Mouse (Mus musculus) lung, postnatal 14 days (tissue): ENCODE data around the gene Kbtbd8.
A peak's percentile ranks its signal among the peaks of the same experiment; 100 is the strongest.

ENCODE experiments used
- DNase-seq: peaks from one replicate; pipeline ENCODE4 v3.0.0; 2021

Kbtbd8 gene

GRCm38 (mm10) chr6:95116946-95117345 is at the start of gene Kbtbd8:
Gene Kbtbd8 (plus strand): TSS chr6:95117240.
- DNase-seq: peak; percentile 10

DNA sequence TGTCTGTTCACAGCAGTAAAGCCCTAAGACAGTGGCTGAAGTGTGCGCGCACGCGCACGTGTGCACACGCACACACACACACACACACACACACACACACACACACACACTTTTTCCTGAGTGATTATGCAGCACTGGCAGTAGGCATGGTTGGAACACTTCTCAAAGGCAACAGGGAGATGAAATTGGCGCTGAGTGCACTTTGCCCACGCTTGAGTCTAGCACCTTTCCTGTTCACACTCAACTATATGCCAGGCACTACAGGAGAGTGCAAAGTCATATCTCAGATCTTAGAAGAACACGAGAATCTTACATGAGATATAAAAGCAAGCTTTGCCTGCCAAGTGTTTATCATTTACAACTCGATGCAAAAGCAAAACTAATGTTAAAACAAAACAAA is 47.3 kb upstream of the Kbtbd8 start:
- DNase-seq: no peak

DNA sequence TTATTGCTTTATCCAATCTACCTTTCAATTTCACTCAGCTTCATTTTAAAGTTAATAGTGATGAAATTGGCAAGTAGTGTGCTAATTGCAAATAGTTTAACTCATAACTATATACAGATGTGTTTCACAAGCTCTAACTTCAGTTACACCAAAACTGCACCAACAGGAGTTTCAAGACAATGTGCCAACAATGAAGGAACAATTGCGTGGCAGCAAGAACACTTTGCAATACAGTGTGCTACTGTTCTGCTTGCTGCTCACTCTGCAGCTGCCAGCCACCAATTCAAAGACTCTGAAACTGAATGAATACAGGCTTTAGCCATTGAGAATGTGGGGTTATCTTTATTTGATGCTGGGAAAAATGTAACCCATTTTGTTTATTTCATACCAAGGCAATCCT is 31.8 kb upstream of the Kbtbd8 start:
- DNase-seq: no peak

DNA sequence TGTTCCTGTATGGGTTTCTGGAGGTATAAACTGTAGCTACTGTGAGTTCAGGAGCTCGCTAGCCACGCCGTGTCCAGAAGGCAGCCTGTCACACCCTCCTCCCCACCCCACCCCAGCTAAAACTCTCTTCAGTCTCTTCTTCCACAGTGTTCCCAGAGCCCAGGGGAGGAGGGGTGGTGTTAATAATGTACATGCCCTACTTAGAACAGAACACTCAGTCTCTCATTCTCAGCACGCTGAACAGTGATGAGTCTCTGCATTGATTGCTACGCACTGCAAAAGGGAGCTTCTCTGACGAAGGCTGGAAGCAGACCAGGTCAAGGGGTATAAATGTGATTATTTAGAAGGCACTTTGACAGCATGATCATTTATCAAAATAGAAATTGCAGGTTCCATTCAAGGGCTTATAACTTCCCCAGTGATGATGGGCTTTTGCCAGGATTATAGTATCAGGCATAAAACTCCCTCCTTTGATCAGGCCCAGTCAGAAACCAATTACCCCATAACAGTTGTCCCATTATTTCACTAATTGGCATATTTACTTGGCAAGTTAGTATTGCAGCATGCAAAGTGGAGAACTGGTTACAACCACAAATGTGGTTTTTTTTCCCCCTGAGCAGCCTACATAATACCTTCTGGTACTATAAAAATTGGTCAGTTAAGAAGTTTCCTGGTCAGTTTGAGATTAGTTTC is 29.7 kb upstream of the Kbtbd8 start:
- DNase-seq: no peak

DNA sequence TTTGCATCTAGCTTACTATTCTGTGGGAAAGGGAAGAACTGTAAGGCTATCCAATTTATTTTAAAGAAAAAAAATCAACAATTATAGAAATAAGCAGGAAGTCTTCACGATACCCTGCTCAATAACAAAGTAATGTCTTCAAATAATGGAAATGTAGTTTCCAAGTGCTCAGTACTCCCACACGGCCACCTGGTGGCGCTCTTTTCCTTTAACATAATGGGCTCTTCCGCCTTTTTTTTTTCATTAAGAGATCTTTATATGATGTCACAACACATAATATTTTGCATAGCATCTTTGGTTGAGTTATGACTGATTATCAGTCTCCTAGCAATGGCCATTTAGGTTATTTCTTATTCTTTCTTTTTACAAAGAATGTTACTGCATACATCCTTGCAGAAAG is 29.0 kb upstream of the Kbtbd8 start:
- DNase-seq: no peak

GRCm38 (mm10) chr6:95094695-95095094 is 22.3 kb upstream of the Kbtbd8 start:
- DNase-seq: no peak

DNA sequence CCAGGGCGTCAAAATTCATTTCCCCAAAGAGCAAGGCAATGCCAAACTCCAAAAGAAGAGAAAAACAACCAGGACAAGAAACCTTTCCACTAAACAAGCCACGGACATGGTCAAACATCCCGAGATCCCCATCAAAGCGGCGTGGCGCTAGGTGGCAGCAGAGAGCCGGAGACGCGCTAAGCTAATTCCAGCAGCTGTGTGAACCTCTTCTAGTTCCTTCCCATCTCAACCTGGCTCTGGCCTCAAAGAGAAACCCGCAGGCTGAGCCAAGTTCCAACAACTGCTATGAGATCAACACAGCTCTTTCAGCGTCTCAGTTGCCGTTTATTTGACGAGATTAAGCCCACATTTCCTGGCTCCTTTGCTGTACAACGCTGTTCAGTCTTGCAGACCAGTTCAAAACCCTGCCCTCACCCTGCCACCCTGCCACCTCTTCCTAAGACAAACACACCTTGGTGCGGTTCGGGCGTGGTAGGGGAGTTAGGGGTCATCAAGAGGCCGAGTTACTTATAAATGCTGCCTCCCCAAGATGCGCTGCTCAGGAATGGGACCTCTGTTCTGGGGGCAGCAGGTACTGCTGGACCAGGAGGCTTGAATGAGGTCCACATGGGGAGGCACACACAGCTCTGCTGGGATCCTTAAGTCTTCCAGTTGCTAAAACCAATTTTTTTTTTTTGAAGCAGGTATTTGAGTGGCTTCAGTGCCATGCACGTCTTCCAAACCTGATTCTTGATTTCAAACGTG is 18.5 kb upstream of the Kbtbd8 start:
- peak; percentile 87 for DNase-seq

DNA sequence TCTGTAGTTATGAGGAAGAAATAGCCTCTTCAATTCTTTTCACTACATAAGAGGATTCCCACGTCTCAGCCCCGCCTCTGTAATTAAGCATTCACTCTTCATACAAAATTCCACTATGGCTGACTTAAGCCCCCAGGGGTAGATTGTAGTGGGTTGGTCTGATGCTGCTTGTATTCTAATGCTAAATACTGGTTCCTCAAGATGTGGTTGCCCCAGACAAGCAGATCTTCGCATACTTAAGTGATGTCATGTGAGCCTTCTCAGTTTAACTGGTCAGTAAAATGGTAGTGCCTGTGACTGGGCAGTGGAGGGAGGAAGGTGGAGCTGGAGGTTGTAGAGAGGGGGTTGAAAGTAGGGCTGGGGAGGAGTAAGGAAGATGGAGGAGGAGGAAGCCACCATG is 13.3 kb upstream of the Kbtbd8 start:
- DNase-seq: no peak

GRCm38 (mm10) chr6:95108437-95108836 is 8.6 kb upstream of the Kbtbd8 start:
- no peak for DNase-seq

DNA sequence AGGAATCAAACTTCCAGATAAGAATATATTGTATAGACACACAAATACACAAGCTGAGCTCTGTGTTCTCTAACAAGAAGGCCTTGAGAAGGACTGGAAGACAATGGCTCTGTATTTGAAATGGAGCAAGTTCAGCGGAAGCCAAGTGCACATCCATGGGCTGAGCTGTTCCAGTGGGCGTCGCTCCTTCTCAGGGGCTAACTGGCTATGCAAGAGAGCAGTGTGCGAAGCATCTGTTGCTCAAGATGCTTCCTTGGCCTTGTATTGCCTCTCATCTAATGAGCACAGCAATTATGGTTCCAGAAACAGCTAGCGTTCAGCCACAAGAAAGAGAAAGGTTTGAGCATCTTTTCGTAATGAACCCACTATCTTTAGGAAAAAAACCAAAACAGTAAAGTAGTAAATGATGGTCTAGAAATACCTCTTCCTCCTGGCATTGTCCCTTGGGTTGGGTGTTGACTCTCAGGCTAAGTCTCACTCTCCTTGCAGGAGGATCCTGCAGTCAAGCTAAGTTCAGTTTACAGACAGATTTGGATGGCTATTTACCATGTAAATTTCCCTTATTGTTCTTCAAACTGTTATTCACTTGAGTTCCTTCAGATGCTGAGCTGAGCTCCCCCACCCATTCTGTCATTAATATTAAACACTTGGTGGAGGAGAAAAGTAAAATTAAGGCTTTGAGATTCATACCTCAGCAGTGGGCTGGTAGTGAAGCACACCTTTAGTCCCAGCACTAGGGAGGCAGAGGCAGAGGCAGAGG is 7.2 kb upstream of the Kbtbd8 start:
- no peak for DNase-seq

- no peak for DNase-seq
Measured at GRCm38 (mm10) chr6:95112015-95112414, 5.0 kb upstream of the Kbtbd8 start.

- DNase-seq: no peak
Measured at GRCm38 (mm10) chr6:95116513-95116912, 527 bp upstream of the Kbtbd8 start.

DNA sequence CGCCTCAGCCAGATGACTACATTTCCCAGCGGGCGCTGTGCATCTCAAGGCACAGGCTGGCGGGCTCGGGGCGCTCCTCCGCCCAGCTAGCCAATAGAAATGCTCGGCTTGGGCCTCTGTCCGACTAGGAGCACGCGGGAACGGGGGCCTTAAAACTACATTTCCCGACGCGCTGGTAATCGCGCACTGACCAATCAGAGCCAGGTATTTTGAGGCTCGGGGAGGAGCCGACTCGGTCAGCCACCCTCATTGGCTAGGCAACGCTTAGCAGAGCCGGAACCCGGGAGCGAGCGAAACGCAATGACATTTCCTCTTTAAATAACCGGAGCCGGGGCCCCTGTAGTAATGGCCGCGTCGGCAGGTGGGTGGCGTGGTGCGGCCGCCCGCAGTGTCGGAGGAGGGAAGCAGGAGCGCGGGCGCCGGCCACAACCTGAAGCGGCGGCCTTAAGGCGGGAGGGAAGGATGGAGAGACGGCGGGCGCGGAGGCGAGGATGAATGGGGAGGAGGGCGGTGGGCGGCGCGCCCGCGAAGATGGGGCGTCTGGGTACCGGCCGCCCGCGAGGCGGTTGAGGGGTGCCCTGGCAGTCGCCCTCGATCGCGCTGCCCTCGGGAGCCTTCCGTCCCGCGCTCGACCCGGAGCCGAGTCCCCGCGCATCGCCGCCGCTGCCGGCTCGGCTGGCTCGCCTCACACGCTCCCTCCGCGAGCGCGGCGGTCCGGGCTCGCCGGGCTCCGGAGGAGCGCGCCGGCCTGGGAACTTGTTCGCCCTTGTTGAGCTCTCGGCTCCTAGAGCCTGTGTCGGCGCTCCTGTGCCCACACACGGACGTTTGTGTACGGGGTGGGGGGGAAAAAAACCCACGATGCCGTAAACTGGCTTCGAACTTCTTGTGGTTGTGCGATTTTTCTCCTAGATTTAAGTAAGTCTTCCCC is 838 bp downstream of the Kbtbd8 start:
- peak; percentile 90 for DNase-seq

DNA sequence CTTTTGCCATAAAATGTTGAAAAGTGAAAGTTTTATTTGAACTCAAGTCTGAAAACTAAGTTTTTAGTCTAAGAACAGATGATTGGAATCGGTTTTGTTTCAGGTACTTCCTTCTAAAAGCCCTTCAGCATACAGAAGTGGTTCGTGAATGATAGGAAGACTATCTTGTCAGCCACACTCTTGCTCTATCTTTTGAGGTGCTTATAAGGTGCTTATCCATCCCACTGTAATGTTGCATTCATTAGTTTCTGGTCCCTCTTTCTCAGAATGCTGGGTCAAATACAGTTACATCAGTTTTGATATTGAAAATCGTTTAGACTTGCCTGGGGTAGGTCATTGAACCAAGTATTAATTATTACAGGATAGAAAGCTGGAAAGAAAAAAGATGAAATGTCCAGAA is 2.3 kb downstream of the Kbtbd8 start:
- DNase-seq: no peak

- no peak for DNase-seq
Measured at GRCm38 (mm10) chr6:95149931-95150534, 33.0 kb downstream of the Kbtbd8 start.

GRCm38 (mm10) chr6:95150885-95151284 is 33.8 kb downstream of the Kbtbd8 start:
- no peak for DNase-seq

GRCm38 (mm10) chr6:95151563-95151962 is 34.5 kb downstream of the Kbtbd8 start:
- DNase-seq: no peak

DNA sequence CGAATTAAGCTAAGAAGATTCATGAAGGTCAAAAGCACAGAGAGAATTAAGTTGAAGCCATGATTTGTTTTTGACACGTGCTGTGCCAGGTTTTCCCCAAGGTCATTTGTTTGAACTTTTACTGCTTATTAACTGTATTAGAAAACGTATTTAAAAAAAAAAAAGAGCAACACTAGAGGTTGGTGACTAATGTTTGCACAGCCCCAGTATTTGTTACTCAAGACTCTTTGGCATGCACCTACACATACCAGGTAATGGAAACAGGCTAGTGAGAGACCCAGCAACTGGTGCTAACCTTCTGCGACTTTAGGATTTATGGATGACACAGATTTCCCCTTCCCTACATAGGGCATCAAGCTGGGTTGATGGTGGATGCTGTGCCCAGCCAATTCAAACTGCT is 46.9 kb downstream of the Kbtbd8 start:
- DNase-seq: peak; percentile 4

DNA sequence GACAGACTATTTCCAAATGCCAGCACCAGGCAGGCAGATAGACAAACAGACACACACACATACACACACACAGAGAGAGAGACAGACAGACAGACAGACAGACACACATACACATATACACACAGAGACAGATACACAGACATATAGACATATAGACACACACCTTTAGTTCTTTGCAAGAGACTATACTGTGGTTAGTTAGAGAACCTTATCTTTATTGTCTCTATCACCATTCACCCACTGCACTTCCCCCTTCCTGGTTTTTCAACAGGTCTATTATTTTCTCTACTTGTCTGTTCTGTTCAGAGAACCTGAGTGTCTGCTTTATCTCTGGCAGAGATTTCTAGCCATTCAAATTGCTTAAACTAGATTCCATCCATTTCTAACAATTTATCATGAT is 48.6 kb downstream of the Kbtbd8 start:
- no peak for DNase-seq

- no peak for DNase-seq
Measured at GRCm38 (mm10) chr6:95167668-95168227, 50.7 kb downstream of the Kbtbd8 start.

GRCm38 (mm10) chr6:95169411-95169810 is 52.4 kb downstream of the Kbtbd8 start:
- no peak for DNase-seq
